Mouse (Mus musculus): ENCODE data around the gene 4930579F01Rik.

DNA sequence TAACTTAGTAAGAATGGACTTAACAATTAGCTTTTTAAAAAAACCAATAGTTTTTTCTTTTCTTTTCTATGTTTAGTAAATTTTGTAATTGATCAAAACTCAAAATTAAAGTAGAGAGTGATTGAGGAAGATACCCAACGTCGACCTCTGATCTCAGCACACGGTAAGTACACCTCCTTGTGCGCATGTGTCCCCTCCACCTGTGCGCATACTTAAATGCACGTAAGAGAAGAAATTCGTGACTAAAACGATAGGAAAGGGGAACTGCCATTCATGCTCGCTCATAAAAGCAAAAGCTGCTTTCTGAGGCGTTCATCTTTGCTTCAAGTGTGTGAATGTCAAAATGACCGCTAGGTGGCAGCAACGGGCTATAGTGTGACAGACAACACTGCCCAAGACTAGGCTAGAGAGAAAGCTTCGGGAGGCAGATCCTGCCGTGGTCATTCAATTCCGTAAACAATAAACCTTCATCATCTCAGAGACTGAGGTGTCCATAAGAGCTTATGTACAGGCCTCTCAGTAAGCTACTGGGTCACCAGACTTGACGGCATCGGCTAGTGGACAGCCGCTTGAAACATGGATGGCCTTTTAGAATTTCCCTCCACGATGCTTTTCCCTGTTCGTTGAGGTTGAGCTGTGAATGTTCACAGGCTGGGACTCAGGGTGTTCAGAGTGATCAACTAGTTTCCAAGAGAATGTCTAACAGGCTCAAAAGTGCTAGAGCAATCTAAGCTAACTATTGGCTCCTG, 4.5 kb upstream of the 4930579F01Rik start:
- peak; percentile 99 for TF ChIP-seq CTCF (IDR thresholded peaks at IDR 0.05; ENCODE audit: low read depth)
- TF ChIP-seq EP300 (optimal IDR thresholded peaks at IDR 0.05): no peak
